Mouse (Mus musculus) stomach, postnatal 0 days (tissue): ENCODE results near the gene Muc16.

ENCODE experiments used
- CTCF ChIP-seq: IDR thresholded peaks from 2 replicates; pipeline ENCODE4 v1.5.1; 2016; ENCODE audit warnings: antibody characterized with exemption, low read depth, mild to moderate bottlenecking, moderate library complexity
- EP300 ChIP-seq: optimal IDR thresholded peaks from 2 replicates; pipeline ENCODE3; 2016; ENCODE audit warnings: antibody characterized with exemption

GRCm38 (mm10) chr9:18456520-18456919, 217.8 kb downstream of the Muc16 start:
- no peak for TF ChIP-seq CTCF
- no peak for TF ChIP-seq EP300
